Mouse (Mus musculus) heart, adult 2 months (tissue): Measurements from ENCODE around the gene Rtl1.

ENCODE experiments used
- CTCF ChIP-seq: fragments of 200-600 bp; IDR thresholded peaks from 2 replicates; pipeline ENCODE4 v1.8.1; 2022; ENCODE audit warnings: antibody characterized with exemption, mild to moderate bottlenecking, moderate library complexity
- EP300 ChIP-seq: fragments of 200-500 bp; IDR thresholded peaks from 2 replicates; pipeline ENCODE4 v1.6.1; 2011; ENCODE audit warnings: low read depth, low read length, control low read depth; ENCODE audit not compliant: insufficient read depth
- POLR2A ChIP-seq: fragments of 200-500 bp; IDR thresholded peaks from 2 replicates; pipeline ENCODE4 v1.6.1; 2011; ENCODE audit warnings: mild to moderate bottlenecking, low read depth, low read length, control low read depth; ENCODE audit not compliant: insufficient read depth

GRCm38 (mm10) chr12:109632035-109632434 is 31.9 kb upstream of the Rtl1 start:
- TF ChIP-seq CTCF = no peak
- TF ChIP-seq POLR2A = no peak
- no peak for TF ChIP-seq EP300
